Comparison of ENCODE assay signal across 8 mouse cellular contexts in genomic region chr13:37467795-37468194, GRCm38 (mm10).
DNase-seq lines count a peak whose midpoint lies in the region; ATAC-seq and TF ChIP-seq lines count a peak whose summit lies in the region.

No protein-coding gene starts in this region.

- ATAC-seq in heart, embryonic 12.5 days (ENCODE audit: insufficient number of reproducible peaks, low FRiP score) = no peak
- ATAC-seq in kidney, embryonic 16.5 days (ENCODE audit: low FRiP score, low TSS enrichment) = no peak; the same call in 1 of the 2 replicates
- ATAC-seq in erythroid progenitor cell, adult 5-6 weeks (replicated peaks; ENCODE audit: low FRiP score, poor library complexity, severe bottlenecking) = no peak

- H3K9ac ChIP-seq in heart, embryonic 12.5 days = peak overlapping the region; percentile 62
- peak overlapping the region; percentile 14 for H3K9ac ChIP-seq in kidney, embryonic 16.5 days (replicated peaks; ENCODE audit: low read length)

- TF ChIP-seq CTCF in lung, adult 2 months (IDR thresholded peaks at IDR 0.05; ENCODE audit: insufficient read depth, low read length) = peak; percentile 46; the same call in 1 of the 2 replicates

- DNase-seq in 416B (ENCODE audit: low read depth) = peak; percentile 92
- DNase-seq in T-cell, adult 2 months (ENCODE audit: low spot score) = peak; percentile 36
- peak; percentile 63 for DNase-seq in embryonic facial prominence, embryonic 10.5 days (ENCODE audit: low spot score)
- peak; percentile 85 for DNase-seq in lung, adult 2 months
- DNase-seq in right cerebral cortex, adult 2 months (ENCODE audit: low spot score in 2 of 2) = peak; percentile 60 to 70

- H3K4me1 ChIP-seq in embryonic facial prominence, embryonic 10.5 days = peaks cover 9% of the 10 kb centered on the region
- peaks cover 20% of the 10 kb centered on the region for H3K4me1 ChIP-seq in heart, embryonic 12.5 days (replicated peaks)
- H3K4me1 ChIP-seq in kidney, embryonic 16.5 days (ENCODE audit: insufficient read depth, low read length) = peaks cover 24% of the 10 kb centered on the region
- peaks cover 21% of the 10 kb centered on the region for H3K4me1 ChIP-seq in lung, adult 2 months (ENCODE audit: control insufficient read depth, insufficient read depth, low read length)

- H3K9me3 ChIP-seq in embryonic facial prominence, embryonic 10.5 days = no peaks in the 10 kb centered on the region
- H3K9me3 ChIP-seq in heart, embryonic 12.5 days (replicated peaks) = no peaks in the 10 kb centered on the region
- no peaks in the 10 kb centered on the region for H3K9me3 ChIP-seq in kidney, embryonic 16.5 days (ENCODE audit: low read length)

- H3K27ac ChIP-seq in embryonic facial prominence, embryonic 10.5 days (replicated peaks) = peak overlapping the region; percentile 37; the same call in 1 of the 2 replicates
- no peak overlapping the region; the same call in 1 of the 2 replicates for H3K27ac ChIP-seq in heart, embryonic 12.5 days (ENCODE audit: poor library complexity, severe bottlenecking)
- peak overlapping the region; percentile 70 for H3K27ac ChIP-seq in kidney, embryonic 16.5 days (ENCODE audit: low read length)

- no peak overlapping the region for H3K4me3 ChIP-seq in embryonic facial prominence, embryonic 10.5 days
- H3K4me3 ChIP-seq in heart, embryonic 12.5 days = no peak overlapping the region
- H3K4me3 ChIP-seq in kidney, embryonic 16.5 days (ENCODE audit: low read length) = no peak overlapping the region
- no peak overlapping the region for H3K4me3 ChIP-seq in lung, adult 2 months (replicated peaks; ENCODE audit: extremely low read depth, low read depth, low read length)

- TF ChIP-seq POLR2A in lung, adult 2 months (IDR thresholded peaks at IDR 0.05; ENCODE audit: borderline replicate concordance, extremely low read depth, low read depth, low read length) = peak; percentile 43; the same call in 1 of the 2 replicates

- H3K27me3 ChIP-seq in embryonic facial prominence, embryonic 10.5 days (replicated peaks; ENCODE audit: low read depth, poor library complexity, severe bottlenecking) = peaks cover 28% of the 10 kb centered on the region; the same call in 1 of the 2 replicates
- H3K27me3 ChIP-seq in heart, embryonic 12.5 days (replicated peaks) = no peaks in the 10 kb centered on the region
- no peaks in the 10 kb centered on the region for H3K27me3 ChIP-seq in kidney, embryonic 16.5 days (ENCODE audit: insufficient read depth, low read length)

- H3K36me3 ChIP-seq in embryonic facial prominence, embryonic 10.5 days (replicated peaks) = no peaks in the 10 kb centered on the region
- H3K36me3 ChIP-seq in heart, embryonic 12.5 days = no peaks in the 10 kb centered on the region
- no peaks in the 10 kb centered on the region for H3K36me3 ChIP-seq in kidney, embryonic 16.5 days (ENCODE audit: insufficient read depth, low read length)

- WGBS in embryonic facial prominence, embryonic 10.5 days = 13% methylated on average over 8 of the region's 8 CpGs
- 6% methylated on average over 8 of the region's 8 CpGs for WGBS in heart, embryonic 12.5 days
- WGBS in kidney, embryonic 16.5 days = 6% methylated on average over 8 of the region's 8 CpGs
- 6% methylated on average over 8 of the region's 8 CpGs for WGBS in lung, adult 2 months

- H3K4me2 ChIP-seq in heart, embryonic 12.5 days = peak overlapping the region; percentile 39
- H3K4me2 ChIP-seq in kidney, embryonic 16.5 days (replicated peaks; ENCODE audit: low read depth, low read length) = peak overlapping the region; percentile 27

Comparison
In these comparisons a context has a peak if more than half of its experiments do, and no peak if none do; other contexts are left out.
1. DNase-seq: peak in every context shown above with its lines; median percentile 92 in 416B; 85 in lung, adult 2 months; 65 in right cerebral cortex, adult 2 months; 63 in embryonic facial prominence, embryonic 10.5 days; 36 in T-cell, adult 2 months.